Mouse (Mus musculus) mouse trophoblast stem cell (cell line): ENCODE measurements at regions not wholly inside any gene's neighbourhood (a gene's known extent, or its start where the extent isn't known, plus 50 kb on each side); places are given as distances from the start of the nearest gene placed in this dataset.

Experiments used
- in situ Hi-C, 2 experiments: fragments of 300-500 bp; cut with MseI, MboI; formaldehyde crosslinking; loops; 2 replicates in 1 of 2; 3 replicates in 1 of 2; pipeline ENCODE4 v1.15.1; 2025

DNA sequence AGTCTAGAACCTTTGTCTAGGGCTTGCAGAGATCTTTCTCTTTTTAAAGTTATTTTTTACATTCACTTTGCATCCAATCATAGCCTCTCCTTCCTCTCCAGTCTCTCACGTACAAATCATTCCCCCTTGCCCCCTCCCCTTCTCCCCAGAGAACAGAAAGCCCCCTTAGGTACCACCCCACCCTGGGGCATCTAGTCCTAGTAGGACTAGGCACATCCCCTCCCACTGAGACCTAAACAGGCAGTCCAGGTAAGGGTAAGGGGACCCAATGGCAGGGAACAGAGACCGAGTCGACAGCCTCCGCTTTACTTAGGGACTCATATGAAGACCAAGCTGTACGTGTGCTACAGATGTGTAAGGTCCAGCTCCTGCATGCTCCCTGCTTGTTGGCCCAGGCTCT lies 59.3 kb upstream of the D16Ertd472e start:
- in situ Hi-C loops, result loop anchor here (5.0 to 10.0 kb wide), 2 partner anchors 181 to 183 kb away; no protein-coding TSS in a partner anchor

- in situ Hi-C loops, result loop anchor here (5.0 to 10.0 kb wide), 2 partner anchors 180 to 183 kb away; no protein-coding TSS in a partner anchor
Measured at GRCm38 (mm10) chr16:78635257-78635656, 58.7 kb upstream of the D16Ertd472e start.

DNA sequence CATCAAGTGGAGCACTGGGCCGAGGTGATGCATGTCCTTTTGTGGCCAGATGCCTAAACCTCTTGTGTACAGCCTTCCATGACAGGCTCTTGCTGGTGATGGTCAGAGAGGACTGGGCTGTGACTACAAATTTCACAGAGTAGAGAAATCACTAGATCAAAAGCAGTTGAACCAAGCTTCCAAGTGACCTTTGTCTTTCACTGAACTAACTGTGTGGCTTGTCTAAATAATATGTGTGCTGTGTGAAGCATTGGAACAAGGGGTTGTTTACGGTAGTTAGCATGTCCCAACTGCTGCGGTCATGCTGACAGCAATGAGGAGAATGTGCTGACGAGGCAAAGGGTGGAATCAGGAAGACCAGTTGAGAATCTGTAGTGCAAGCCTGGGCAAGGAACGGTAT lies 55.3 kb upstream of the D16Ertd472e start:
- in situ Hi-C loops, result loop anchor here in 1 of 2 experiments (10.0 kb wide), 1 partner anchor 177 kb away; no protein-coding TSS in a partner anchor

- in situ Hi-C loops, result no loop called here
Measured at GRCm38 (mm10) chr16:78626803-78627202, 50.3 kb upstream of the D16Ertd472e start.
